Mouse (Mus musculus): ENCODE results near the gene 3300002I08Rik. TPM values are rescaled to one million over a fixed set of nuclear protein-coding genes. Genes with fewer than 3 reads are reported as not detected.

3300002I08Rik gene
- polyA plus RNA-seq (2012; rRNA removed), result 3.6 and 5.8 TPM in 2 replicates

GRCm38 (mm10) chr2:150362113-150362877, at the start of gene 3300002I08Rik:
Gene 3300002I08Rik, minus strand, starts transcription at chr2:150362765.

GRCm38 (mm10) chr2:150323402-150323801, 39.2 kb downstream of the 3300002I08Rik start, which contains the start of gene Gm10130:
Gene Gm10130, plus strand, starts transcription at chr2:150323702.

Other genes starting within 250 kb of the 3300002I08Rik start
- gene Zfp120, start 226.1 kb downstream of the 3300002I08Rik start, polyA plus RNA-seq (2012; rRNA removed), result 3.6 and 4.1 TPM in 2 replicates
- not detected in 2 replicates for gene Gm10770, start 183.1 kb downstream of the 3300002I08Rik start, polyA plus RNA-seq (2012; rRNA removed)
- not detected in 2 replicates for gene Gm14139, start 181.0 kb downstream of the 3300002I08Rik start, polyA plus RNA-seq (2012; rRNA removed)
- gene Zfp937, start 144.7 kb downstream of the 3300002I08Rik start, polyA plus RNA-seq (2012; rRNA removed), result 2.8 and 3.0 TPM in 2 replicates
- 1.1 and 1.2 TPM in 2 replicates for gene Gm21994, start 107.2 kb downstream of the 3300002I08Rik start, polyA plus RNA-seq (2012; rRNA removed)
- 0.04 TPM in 1 of 2 replicates, not detected in the other for gene Gm14124, start 105.2 kb downstream of the 3300002I08Rik start, polyA plus RNA-seq (2012; rRNA removed)
- 0.48 and 0.54 TPM in 2 replicates for gene Gm10130, start 39.1 kb downstream of the 3300002I08Rik start, polyA plus RNA-seq (2012; rRNA removed)
- 1.4 and 1.5 TPM in 2 replicates for gene Zfp442, start 88.7 kb upstream of the 3300002I08Rik start, polyA plus RNA-seq (2012; rRNA removed)
- 0.01 and 0.03 TPM in 2 replicates for gene Zfp345, start 122.3 kb upstream of the 3300002I08Rik start, polyA plus RNA-seq (2012; rRNA removed)
- gene Cst7, start 207.7 kb upstream of the 3300002I08Rik start, polyA plus RNA-seq (2012; rRNA removed), result 0.12 and 0.21 TPM in 2 replicates
- gene Apmap, start 245.8 kb upstream of the 3300002I08Rik start, polyA plus RNA-seq (2012; rRNA removed), result 53.4 and 56.0 TPM in 2 replicates